Mouse (Mus musculus): ENCODE data around the gene Chrna7. TPM values are rescaled to one million over a fixed set of nuclear protein-coding genes. Genes with fewer than 3 reads are reported as not detected.

Gene Chrna7
- polyA plus RNA-seq, 1 experiment from 2014 or later = 10.0 TPM

DNA sequence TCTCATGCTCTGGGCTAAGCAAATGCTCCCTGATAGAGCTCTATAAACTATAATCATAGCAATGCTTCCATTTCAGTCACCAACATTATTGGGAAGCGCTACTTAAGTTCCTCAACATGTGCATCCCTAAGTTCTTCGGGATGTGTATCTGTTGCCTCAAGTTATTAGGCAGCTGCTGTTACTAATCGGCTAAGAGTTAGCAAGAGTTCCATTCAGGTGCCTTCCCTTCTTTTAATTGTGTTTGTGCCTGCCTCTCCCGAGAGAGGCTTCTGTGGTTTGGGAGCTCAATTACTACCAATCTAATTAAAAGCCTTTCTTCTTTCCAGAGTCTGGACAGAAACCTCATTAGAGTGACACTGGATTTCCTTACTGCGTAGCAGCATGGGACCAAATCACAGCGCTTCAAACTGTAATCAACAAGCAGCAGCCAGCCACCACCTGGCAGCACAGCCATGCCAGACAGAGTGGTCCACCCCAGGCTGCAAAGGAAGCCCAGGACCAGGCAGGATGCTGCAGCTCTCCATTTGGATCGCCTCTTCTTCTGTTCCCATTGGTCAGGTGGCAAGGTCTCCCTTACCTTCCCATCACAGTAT, 50.0 kb downstream of the Chrna7 start:
- H3K4me2 ChIP-seq = no peak overlapping the region
- no peaks in the 10 kb centered on the region for H3K27me3 ChIP-seq
- no peak overlapping the region for H3K27ac ChIP-seq (replicated peaks)
- WGBS = 53% methylated on average over 7 of the region's 7 CpGs
- H3K9ac ChIP-seq = no peak overlapping the region
- H3K4me3 ChIP-seq = no peak overlapping the region
- H3K4me1 ChIP-seq (replicated peaks) = peaks cover 4% of the 10 kb centered on the region; the same call in 1 of the 2 replicates
- H3K36me3 ChIP-seq = no peaks in the 10 kb centered on the region
- no peaks in the 10 kb centered on the region for H3K9me3 ChIP-seq
- ATAC-seq (ENCODE audit: low FRiP score, low read depth) = peak; percentile 83

DNA sequence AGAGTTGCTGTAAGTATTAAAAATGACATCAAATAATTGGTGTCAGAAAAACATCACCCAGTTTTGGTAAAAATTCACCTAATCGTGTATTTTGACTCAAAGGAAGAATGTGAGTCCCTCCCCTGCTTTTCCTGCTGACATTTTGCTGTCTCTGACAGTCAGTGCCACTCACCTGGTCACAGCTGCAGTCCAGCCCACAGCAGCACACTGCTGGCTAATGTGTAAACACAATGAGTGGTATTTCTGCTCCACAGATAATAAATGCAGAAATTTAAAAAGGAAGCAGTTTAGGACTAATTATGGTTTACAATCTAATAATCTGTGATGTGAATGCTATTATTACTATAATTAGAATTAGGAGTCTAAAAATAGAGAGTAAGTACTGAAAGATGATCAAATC, 59.1 kb downstream of the Chrna7 start:
- Histone ChIP-seq H3K9ac (no peak overlapping the region), H3K9me3 (no peaks in the 10 kb centered on the region), H3K27ac (replicated peaks) (no peak overlapping the region), H3K36me3 (no peaks in the 10 kb centered on the region), H3K4me2 (no peak overlapping the region), H3K4me1 (replicated peaks) (no peaks in the 10 kb centered on the region), H3K4me3 (no peak overlapping the region), H3K27me3 (no peaks in the 10 kb centered on the region)
- no peak for ATAC-seq (ENCODE audit: low FRiP score, low read depth)
- 68% methylated on average over 1 of the region's 1 CpGs for WGBS

- H3K4me2 ChIP-seq = no peak overlapping the region
- no peaks in the 10 kb centered on the region for H3K36me3 ChIP-seq
- H3K4me3 ChIP-seq = no peak overlapping the region
- H3K4me1 ChIP-seq (replicated peaks) = no peaks in the 10 kb centered on the region
- H3K27ac ChIP-seq (replicated peaks) = no peak overlapping the region
- no peak for ATAC-seq (ENCODE audit: low FRiP score, low read depth)
- no peaks in the 10 kb centered on the region for H3K27me3 ChIP-seq
- H3K9me3 ChIP-seq = no peaks in the 10 kb centered on the region
- no peak overlapping the region for H3K9ac ChIP-seq
- WGBS = 56% methylated on average over 3 of the region's 3 CpGs
Observed at GRCm38 (mm10) chr7:63148740-63149139, 63.6 kb downstream of the Chrna7 start.

DNA sequence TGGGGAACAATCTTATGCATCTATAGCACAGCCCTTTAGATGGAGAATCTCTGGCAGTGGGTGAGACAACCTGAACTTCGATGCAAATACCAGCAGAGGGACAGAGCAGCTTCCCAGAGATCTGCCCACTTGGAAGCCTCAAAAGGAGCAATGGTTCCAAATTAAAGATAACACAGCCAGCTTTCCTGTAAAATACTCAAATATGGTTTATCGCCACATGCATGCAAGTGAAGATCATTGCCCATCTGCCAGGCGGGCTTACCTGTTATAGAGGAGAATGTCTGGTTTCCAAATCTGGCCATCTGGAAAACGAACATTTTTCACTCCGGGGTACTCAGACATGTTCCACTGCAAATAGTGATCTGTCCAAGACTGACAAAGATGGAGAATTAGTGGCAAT, 64.0 kb downstream of the Chrna7 start:
- H3K4me2 ChIP-seq = no peak overlapping the region
- H3K4me1 ChIP-seq (replicated peaks) = no peaks in the 10 kb centered on the region
- 82% methylated on average over 5 of the region's 5 CpGs for WGBS
- H3K4me3 ChIP-seq = no peak overlapping the region
- H3K27ac ChIP-seq (replicated peaks) = no peak overlapping the region
- no peaks in the 10 kb centered on the region for H3K36me3 ChIP-seq
- H3K9ac ChIP-seq = no peak overlapping the region
- peak; percentile 63; the same call in 1 of the 2 replicates for ATAC-seq (ENCODE audit: low FRiP score, low read depth)
- no peaks in the 10 kb centered on the region for H3K9me3 ChIP-seq
- no peaks in the 10 kb centered on the region for H3K27me3 ChIP-seq

GRCm38 (mm10) chr7:63122547-63122946, 89.8 kb downstream of the Chrna7 start:
- Histone ChIP-seq H3K27ac (replicated peaks) (no peak overlapping the region), H3K9ac (no peak overlapping the region), H3K27me3 (no peaks in the 10 kb centered on the region), H3K9me3 (no peaks in the 10 kb centered on the region), H3K4me3 (no peak overlapping the region), H3K36me3 (no peaks in the 10 kb centered on the region), H3K4me1 (replicated peaks) (no peaks in the 10 kb centered on the region), H3K4me2 (no peak overlapping the region)
- WGBS = 70% methylated on average over 2 of the region's 2 CpGs
- no peak for ATAC-seq (ENCODE audit: low FRiP score, low read depth)

DNA sequence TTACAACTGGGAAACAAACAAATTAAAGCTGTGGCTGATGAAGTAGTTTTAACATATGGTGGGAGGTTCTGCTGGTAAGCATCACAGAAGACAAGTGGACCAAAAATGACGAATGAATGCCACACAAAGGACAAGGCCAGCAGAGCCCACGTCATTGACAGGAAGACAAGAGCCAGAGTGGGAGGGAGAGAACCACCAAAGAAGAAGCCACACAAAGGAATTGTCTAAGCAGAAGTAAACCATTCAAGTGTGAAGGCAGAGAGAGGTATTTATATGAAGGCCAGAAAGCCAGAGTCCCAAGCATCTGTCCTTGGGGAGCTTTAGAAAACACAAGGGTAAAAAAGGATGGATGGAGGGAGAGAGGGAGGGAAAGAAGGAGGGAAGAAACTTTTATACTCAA, 98.7 kb downstream of the Chrna7 start:
- H3K9ac ChIP-seq = no peak overlapping the region
- no peaks in the 10 kb centered on the region for H3K27me3 ChIP-seq
- no peak for ATAC-seq (ENCODE audit: low FRiP score, low read depth)
- H3K9me3 ChIP-seq = no peaks in the 10 kb centered on the region
- H3K36me3 ChIP-seq = no peaks in the 10 kb centered on the region
- H3K4me2 ChIP-seq = no peak overlapping the region
- no peaks in the 10 kb centered on the region for H3K4me1 ChIP-seq (replicated peaks)
- no peak overlapping the region for H3K27ac ChIP-seq (replicated peaks)
- H3K4me3 ChIP-seq = no peak overlapping the region
- WGBS = 10% methylated on average over 2 of the region's 2 CpGs

DNA sequence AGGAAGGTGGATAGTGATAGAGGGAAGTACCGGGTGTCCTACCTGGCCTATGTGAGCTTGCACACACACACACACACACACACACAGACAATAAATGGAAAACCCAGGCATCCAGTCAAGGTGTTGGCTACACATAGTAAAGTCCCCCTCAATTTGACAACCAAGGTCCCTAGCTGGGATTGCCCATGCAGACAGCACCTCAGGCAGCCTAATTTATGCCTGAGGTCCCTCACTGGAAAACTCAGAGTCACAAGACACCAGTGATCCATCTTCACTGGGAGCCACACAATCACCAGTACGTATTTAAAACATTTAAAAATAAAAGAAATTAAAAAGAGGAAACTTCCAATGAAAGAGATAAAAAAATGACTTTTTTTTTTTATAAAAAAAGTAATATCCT, 99.1 kb downstream of the Chrna7 start:
- Histone ChIP-seq H3K27me3 (no peaks in the 10 kb centered on the region), H3K4me3 (no peak overlapping the region), H3K36me3 (no peaks in the 10 kb centered on the region), H3K9ac (no peak overlapping the region), H3K4me2 (no peak overlapping the region), H3K27ac (replicated peaks) (no peak overlapping the region), H3K9me3 (no peaks in the 10 kb centered on the region), H3K4me1 (replicated peaks) (no peaks in the 10 kb centered on the region)
- no peak for ATAC-seq (ENCODE audit: low FRiP score, low read depth)
- WGBS = 53% methylated on average over 2 of the region's 2 CpGs

GRCm38 (mm10) chr7:63109348-63109747, 103.0 kb downstream of the Chrna7 start:
- no peaks in the 10 kb centered on the region for H3K9me3 ChIP-seq
- WGBS = 82% methylated on average over 4 of the region's 4 CpGs
- no peak for ATAC-seq (ENCODE audit: low FRiP score, low read depth)

GRCm38 (mm10) chr7:63085954-63086353, 126.4 kb downstream of the Chrna7 start:
- ATAC-seq (ENCODE audit: low FRiP score, low read depth) = no peak
- Histone ChIP-seq H3K36me3 (no peaks in the 10 kb centered on the region), H3K4me3 (no peak overlapping the region), H3K27ac (replicated peaks) (no peak overlapping the region), H3K9ac (no peak overlapping the region), H3K4me1 (replicated peaks) (no peaks in the 10 kb centered on the region), H3K4me2 (no peak overlapping the region), H3K9me3 (no peaks in the 10 kb centered on the region), H3K27me3 (no peaks in the 10 kb centered on the region)
- WGBS = 93% methylated on average over 4 of the region's 4 CpGs

More at GRCm38 (mm10) chr7:63109348-63109747, 103.0 kb downstream of the Chrna7 start:
- Histone ChIP-seq H3K9ac (no peak overlapping the region), H3K27me3 (no peaks in the 10 kb centered on the region), H3K4me3 (no peak overlapping the region), H3K27ac (replicated peaks) (no peak overlapping the region), H3K4me2 (no peak overlapping the region), H3K4me1 (replicated peaks) (no peaks in the 10 kb centered on the region), H3K36me3 (no peaks in the 10 kb centered on the region)

DNA sequence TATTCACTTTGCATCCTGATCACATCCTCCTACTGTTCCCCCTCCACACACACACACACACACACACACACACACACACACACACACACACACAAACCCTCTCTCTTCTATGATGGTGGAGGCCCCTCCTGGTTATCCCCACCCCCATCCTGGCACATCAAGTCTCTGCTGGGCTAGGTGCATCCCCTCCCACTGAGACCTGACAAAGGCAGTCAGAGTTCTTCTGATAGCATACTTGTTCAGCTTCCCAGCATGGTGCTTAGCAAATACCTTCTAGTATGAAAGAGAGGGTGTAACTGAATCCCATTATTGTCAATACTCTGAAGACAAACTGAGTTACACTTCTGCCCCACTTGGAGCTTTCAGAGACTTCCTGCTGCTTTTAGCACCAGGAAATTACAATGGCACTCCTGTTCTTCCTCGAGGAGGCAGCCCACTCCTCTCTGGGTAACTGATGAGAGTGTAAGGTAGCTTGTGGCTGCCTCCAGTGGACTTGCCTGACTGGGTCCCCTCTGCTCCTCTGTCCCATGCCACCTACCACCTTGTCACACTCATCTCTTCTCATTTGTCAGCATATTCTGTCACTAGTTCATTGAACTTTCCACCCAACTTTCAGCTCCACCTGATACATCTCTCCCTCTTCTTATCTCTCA, 127.9 kb downstream of the Chrna7 start:
- Histone ChIP-seq H3K27ac (replicated peaks) (no peak overlapping the region), H3K9ac (no peak overlapping the region), H3K4me1 (replicated peaks) (no peaks in the 10 kb centered on the region), H3K27me3 (no peaks in the 10 kb centered on the region), H3K36me3 (no peaks in the 10 kb centered on the region), H3K9me3 (no peaks in the 10 kb centered on the region), H3K4me2 (no peak overlapping the region), H3K4me3 (no peak overlapping the region)
- 0% methylated on average over 1 of the region's 1 CpGs for WGBS
- peak; percentile 38; the same call in 1 of the 2 replicates for ATAC-seq (ENCODE audit: low FRiP score, low read depth)

GRCm38 (mm10) chr7:63060996-63061395, 151.4 kb downstream of the Chrna7 start:
- H3K27ac ChIP-seq (replicated peaks) = no peak overlapping the region
- H3K4me2 ChIP-seq = no peak overlapping the region
- H3K4me1 ChIP-seq (replicated peaks) = no peaks in the 10 kb centered on the region
- H3K9ac ChIP-seq = no peak overlapping the region
- no peak for ATAC-seq (ENCODE audit: low FRiP score, low read depth)
- no peaks in the 10 kb centered on the region for H3K9me3 ChIP-seq
- H3K4me3 ChIP-seq = no peak overlapping the region
- H3K36me3 ChIP-seq = no peaks in the 10 kb centered on the region
- no peaks in the 10 kb centered on the region for H3K27me3 ChIP-seq
- 71% methylated on average over 2 of the region's 2 CpGs for WGBS
